Mouse (Mus musculus): Measurements from ENCODE around the gene Fcrl1.

DNA sequence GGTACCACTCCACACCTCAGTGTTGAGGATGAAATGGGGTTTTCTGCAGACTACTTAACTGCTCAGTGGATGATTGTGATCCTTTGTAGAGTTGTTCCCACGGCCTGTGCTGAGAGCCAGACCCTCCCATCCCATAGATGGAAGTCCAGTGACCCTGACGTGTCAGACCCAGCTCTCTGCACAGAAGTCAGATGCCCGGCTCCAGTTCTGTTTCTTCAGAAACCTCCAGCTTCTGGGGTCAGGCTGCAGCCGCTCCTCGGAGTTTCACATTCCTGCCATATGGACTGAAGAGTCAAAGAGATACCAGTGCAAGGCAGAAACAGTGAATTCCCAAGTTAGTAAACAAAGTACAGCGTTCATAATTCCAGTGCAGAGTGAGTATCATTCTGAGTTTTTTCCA, 67.8 kb downstream of the Fcrl1 start:
- TF ChIP-seq CTCF (IDR thresholded peaks at IDR 0.05; ENCODE audit: low read depth, low read length), result no peak
- no peak for TF ChIP-seq POLR2A (IDR thresholded peaks at IDR 0.05; ENCODE audit: borderline replicate concordance, low read depth, low read length)

Data from bone marrow macrophage, adult 2 months (primary cell).